Mouse (Mus musculus): Measurements from ENCODE around the gene Cited1. TPM values are rescaled to one million over a fixed set of nuclear protein-coding genes. Genes with fewer than 3 reads are reported as not detected.

Cited1 gene
- total RNA-seq (2021) = 1 to 10 TPM; 3.1 to 3.7 TPM
- long read RNA-seq, experiment 1, partial matches to known transcripts = 0 of 1 reads
- long read RNA-seq, experiment 1, other reads (novel, unspliced or antisense) = 0 of 1 reads
- long read RNA-seq, experiment 2, partial matches to known transcripts = 0 of 2 reads
- long read RNA-seq, experiment 2, other reads (novel, unspliced or antisense) = 0 of 2 reads

DNA sequence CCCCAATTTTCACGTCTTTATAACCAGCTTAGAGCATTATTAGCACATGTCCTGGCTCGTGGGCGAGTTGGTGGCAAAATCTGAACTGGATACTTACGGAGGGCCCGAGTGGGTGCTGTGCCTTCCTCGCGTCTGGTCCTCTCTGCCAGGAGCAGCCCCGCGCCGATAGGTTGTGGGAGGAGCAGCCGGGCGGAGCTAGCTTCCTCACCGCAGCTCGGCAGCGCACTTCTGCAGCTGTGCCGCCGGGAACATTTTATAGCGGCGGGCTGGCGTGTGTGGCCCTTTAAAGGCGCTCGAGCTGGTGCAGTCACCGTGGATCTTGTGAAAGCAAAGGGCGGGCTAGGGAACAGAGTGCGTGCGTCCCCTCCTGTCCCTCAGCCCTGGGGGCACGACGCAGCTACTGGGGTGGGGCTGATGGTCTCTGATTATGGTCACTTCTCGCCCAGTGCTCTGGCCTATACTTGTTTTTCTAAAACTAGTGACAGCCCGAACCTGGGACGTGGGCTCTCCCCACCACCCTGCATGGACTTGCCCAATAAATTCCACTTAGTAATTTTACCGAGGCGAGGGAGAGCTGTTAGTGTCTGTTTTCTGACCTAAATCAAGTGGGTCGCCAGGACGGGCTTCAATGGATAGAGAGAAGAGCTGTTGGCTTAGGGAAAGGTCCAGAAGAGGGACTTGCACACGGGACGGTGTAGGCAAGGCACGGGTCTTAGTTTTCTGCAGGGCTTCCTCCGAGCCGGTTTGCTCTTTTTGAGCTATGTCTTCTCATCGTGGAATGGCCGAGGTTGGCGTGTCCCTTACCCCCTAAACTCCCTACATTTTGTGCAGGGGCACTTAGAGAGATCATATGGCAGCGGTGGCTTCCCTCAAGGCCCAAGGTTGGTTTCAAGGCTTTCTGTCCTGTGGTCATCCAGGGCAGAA is at the start of gene Cited1:
Cited1 (minus strand) TSS at position 245 of the 924 bp plus-strand sequence.
- intact Hi-C loops (cut with DNase I) = loop anchor here (2.0 to 5.0 kb wide), 2 partner anchors 100 to 225 kb away; no protein-coding TSS in a partner anchor
- Histone ChIP-seq H3K4me3 (peak within 1 kb of the TSS; percentile 47), H3K27ac (no peak within 1 kb of the TSS)

DNA sequence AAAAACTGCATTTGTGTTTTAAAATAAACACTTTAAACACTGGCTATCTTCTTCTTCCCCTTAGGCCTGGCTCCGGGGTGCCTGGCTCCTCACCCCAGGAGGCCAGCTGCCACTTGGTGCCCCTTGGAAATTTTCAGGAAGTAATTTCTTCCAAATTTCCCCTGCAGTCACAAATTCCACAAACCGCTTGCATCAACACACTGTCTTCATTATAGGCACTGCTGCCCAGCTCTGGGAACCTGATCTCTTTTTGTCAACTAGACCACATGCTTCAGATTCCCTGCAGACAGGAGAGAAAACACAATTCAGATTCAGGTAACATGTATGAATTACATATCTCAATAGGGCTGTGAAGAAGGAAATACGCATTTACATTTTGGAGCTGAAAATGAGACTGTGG is 32.9 kb upstream of the Cited1 start:
- Histone ChIP-seq H3K27ac (no peak overlapping the region), H3K4me3 (no peak overlapping the region)
- DNase-seq (ENCODE audit: extremely low spot score in 1 of 2, low spot score in 2 of 2) = no peak
- intact Hi-C loops (cut with DNase I) = no loop called here
- TF ChIP-seq CTCF (IDR thresholded peaks at IDR 0.05) = no peak

More for the DNA sequence above, at the start of gene Cited1:
- DNase-seq (ENCODE audit: extremely low spot score in 1 of 2, low spot score in 2 of 2) = peak; percentile 47 to 58
- TF ChIP-seq CTCF (IDR thresholded peaks at IDR 0.05) = no peak

DNA sequence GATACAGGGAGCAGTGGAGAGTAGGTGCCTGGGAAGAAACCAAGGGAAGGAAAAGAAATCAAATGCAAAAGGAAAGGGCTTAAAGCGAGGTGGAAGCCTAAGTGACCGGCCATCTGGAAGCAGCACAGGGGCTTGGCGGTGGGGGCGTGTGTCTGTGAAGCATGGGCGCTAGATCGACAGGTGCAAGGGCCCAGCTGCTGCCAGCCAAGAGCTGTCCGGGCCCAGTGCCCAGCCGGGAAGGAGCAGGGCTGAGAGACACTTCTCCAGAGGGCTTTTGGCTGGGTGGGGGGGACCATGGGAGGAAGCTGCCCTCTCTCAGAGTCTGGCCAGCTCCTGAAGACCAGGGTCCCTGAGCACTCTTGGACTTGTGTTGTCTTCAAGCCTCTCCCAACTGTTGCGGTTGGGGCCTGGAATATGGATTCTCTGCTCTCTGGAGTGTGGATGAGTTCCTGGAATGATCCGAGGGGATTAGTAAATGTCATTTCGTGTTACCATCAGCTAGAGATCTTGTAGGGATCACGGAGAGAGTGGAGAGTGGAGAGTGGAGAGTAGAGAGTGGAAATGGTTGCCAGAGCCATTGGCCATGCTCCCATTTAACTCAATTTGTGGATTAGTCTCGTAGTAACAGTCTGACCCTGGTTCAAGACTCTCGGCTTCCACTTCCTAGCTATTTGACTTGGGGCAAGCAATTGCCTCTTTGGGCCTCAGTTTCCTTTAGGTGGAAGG is 10.8 kb upstream of the Cited1 start:
- no peak overlapping the region for H3K27ac ChIP-seq
- no peak overlapping the region for H3K4me3 ChIP-seq
- no peak for TF ChIP-seq CTCF (IDR thresholded peaks at IDR 0.05)
- intact Hi-C loops (cut with DNase I) = no loop called here
- DNase-seq (ENCODE audit: extremely low spot score in 1 of 2, low spot score in 2 of 2) = no peak

DNA sequence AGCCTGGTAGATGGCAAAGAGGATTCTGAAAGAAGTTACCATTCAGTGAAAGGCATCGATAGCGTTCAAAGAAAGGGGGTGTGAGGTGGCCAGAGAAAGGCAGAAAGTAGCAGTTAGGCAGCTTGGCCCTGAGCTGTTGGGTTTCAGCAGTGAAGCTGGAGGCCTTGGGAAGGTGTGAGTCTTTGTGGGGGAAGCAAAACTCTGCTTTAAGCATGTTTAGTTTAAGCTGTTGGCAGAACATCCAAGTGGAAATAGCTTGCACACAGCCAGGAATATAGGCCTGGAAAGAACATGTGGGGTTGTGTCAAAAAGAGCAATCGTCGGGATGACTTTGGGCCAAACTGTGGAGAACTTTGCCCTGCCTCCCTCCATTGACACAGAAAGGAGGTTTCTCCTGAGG is 7.8 kb upstream of the Cited1 start:
- DNase-seq (ENCODE audit: extremely low spot score in 1 of 2, low spot score in 2 of 2) = no peak
- H3K27ac ChIP-seq = no peak overlapping the region
- intact Hi-C loops (cut with DNase I) = no loop called here
- no peak overlapping the region for H3K4me3 ChIP-seq
- no peak for TF ChIP-seq CTCF (IDR thresholded peaks at IDR 0.05)

DNA sequence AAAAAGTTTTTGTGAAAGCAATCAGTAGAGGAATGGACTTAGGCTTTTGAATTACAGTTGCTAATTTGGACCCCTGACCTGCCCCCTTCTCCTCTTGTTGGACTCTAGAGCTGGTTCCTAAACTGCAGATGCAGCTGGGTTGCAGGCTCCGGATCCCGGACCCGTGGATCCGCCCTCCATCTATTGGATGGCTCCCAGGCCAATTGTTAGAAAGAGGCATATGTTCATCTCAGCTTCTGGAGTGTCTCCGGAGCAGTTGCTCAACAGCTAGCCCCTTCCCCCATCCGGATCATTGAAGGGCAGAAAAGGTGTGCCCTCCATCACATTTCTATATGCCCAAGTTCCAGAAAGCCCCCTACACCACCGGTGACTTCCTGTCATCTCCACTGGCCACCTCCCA is 1.9 kb upstream of the Cited1 start:
- Histone ChIP-seq H3K4me3 (no peak overlapping the region), H3K27ac (no peak overlapping the region)
- intact Hi-C loops (cut with DNase I) = loop anchor here (5.0 kb wide), 1 partner anchor 98 kb away; no protein-coding TSS in a partner anchor
- peak in 1 of 2 experiments; percentile 21 for DNase-seq (ENCODE audit: extremely low spot score in 1 of 2, low spot score in 2 of 2)
- no peak for TF ChIP-seq CTCF (IDR thresholded peaks at IDR 0.05)

DNA sequence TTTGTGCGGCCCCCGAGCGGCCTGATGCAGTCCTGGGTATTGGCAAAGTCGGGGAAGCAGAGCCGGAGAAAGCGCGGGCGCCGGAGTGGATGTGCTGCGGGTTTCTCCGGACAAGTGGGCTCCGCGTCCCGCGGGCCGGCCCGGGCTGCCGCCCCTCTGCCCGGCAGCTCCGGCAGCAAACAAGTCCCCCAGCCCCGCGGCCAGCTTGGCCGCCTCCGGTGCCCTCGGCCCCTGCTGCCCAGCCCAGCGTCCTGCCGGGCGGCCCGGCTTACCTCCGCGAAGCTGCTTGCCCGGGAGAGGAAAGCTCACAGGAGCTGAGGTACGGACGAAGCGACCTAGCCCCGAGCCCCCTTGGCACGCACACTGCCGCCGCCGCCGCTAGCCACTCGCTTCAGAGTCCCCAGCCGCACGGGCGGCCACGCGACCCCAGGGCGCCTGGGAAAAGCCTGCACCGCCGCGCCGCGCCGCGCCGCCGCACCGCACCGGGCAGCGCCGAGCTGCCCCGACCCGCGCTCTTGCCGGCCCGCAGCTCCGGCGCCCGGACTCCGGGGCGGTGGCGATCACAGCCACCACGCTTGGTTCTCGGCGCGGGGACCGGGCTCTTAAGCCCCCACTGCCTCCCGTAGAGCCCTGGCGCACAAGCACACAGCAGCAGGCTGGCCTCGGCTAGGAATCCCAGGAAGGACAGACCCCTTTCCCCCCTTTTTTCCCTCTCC is 602 bp downstream of the Cited1 start:
- no peak overlapping the region for H3K27ac ChIP-seq
- TF ChIP-seq CTCF (IDR thresholded peaks at IDR 0.05) = no peak
- H3K4me3 ChIP-seq = peak overlapping the region; percentile 47
- DNase-seq (ENCODE audit: extremely low spot score in 1 of 2, low spot score in 2 of 2) = peak in 1 of 2 experiments; percentile 25
- intact Hi-C loops (cut with DNase I) = loop anchor here (2.0 to 5.0 kb wide), 2 partner anchors 101 to 225 kb away; no protein-coding TSS in a partner anchor

DNA sequence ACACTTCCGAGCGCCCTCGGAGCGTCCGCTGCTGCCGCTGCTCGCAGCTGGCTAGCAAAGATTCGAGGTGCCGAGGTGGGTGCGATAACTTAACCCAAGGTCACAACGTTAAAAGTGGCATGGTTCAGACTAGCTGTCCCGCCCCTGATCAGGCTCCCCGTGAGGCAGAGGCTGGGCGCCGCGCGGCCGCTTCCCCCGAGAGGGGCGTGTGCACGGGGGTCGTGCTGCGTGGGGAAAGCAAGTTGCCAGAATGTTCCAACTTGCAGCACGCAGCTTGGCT is 1.1 kb downstream of the Cited1 start:
- DNase-seq (ENCODE audit: extremely low spot score in 1 of 2, low spot score in 2 of 2) = no peak
- no peak overlapping the region for H3K27ac ChIP-seq
- H3K4me3 ChIP-seq = peak overlapping the region; percentile 47
- intact Hi-C loops (cut with DNase I) = loop anchor here (2.0 to 5.0 kb wide), 2 partner anchors 101 to 226 kb away; no protein-coding TSS in a partner anchor
- no peak for TF ChIP-seq CTCF (IDR thresholded peaks at IDR 0.05)

DNA sequence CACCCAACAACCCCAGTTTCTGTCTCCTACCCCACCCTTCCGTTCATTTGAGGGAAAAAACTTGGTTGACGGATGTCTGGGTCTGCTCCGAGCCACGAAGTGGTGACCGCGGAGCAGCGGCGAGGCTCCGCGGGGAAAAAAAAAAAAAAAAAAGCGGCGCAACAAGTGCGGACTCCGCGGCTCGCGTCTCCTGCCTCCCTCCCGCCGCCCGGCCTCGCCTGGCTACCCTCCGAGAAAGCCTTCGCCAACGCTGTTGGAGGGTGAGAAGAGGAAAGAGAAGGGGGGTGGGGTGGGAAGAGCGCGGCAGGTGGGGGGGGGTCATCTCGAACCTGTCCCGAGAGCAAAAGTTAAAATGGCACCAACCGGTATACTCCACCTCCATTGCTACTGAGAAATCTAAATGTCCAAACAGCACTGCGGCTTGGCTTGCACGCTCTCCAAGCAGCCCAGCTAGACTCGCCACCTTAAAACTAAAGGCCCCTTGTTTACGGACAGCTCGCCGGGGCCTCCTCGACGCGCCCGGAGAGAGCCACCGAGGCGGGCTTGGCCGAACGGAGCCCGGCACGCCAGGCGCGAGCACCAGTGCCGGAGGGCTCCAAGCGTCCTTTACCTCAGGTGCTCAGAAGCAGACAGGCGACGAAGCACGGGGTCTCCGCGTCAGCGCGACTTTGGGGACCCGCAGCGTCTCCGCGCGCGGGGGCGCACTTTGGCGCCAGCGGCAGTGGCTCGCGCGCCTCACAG is 1.7 kb downstream of the Cited1 start:
- intact Hi-C loops (cut with DNase I) = loop anchor here (2.0 to 5.0 kb wide), 2 partner anchors 102 to 226 kb away; no protein-coding TSS in a partner anchor
- Histone ChIP-seq H3K4me3 (peak overlapping the region; percentile 47), H3K27ac (no peak overlapping the region)
- no peak for DNase-seq (ENCODE audit: extremely low spot score in 1 of 2, low spot score in 2 of 2)
- TF ChIP-seq CTCF (IDR thresholded peaks at IDR 0.05) = no peak

DNA sequence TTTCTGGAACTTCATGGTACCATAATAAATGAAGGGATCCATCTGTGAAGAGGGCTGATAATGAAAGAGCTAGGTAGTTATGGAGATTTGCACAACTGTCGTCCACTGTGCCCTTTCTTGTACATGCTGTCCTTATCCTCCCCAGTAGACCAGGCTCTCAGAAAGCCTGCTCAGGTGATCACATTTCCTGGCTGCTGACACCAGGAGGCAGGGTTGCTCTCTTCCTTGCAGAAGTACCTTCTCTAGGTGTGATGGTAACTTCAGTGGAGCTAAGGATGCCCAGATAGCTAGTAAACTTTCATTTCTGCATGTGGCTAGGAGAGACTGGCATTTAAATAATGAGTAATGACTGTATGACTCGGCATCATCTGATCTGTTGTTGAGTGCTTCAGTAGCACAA is 7.6 kb downstream of the Cited1 start:
- no peak for DNase-seq (ENCODE audit: extremely low spot score in 1 of 2, low spot score in 2 of 2)
- intact Hi-C loops (cut with DNase I) = no loop called here
- no peak overlapping the region for H3K27ac ChIP-seq
- no peak for TF ChIP-seq CTCF (IDR thresholded peaks at IDR 0.05)
- H3K4me3 ChIP-seq = no peak overlapping the region

DNA sequence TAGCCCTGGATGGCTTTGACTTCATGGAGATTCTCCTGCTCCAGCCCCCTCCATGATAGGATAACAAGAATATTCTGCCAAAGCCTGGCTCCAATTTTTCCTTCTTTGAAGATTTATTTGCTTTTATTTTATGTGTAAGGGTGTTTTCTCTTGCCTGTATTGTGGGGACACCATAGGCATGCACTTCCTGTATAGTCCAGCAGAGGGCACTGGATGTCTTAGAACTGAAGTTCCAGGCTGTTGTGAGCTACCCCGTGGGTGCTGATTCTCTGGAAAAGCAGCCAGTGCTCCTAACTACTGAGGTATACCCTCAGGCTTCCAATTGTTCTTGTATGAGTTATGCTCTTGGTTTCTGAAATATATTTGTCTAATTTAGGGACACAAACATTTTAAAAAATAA is 32.9 kb downstream of the Cited1 start:
- intact Hi-C loops (cut with DNase I) = loop anchor here (2.0 kb wide), 1 partner anchor 258 kb away; no protein-coding TSS in a partner anchor
- DNase-seq (ENCODE audit: extremely low spot score in 1 of 2, low spot score in 2 of 2) = peak in 1 of 2 experiments; percentile 33
- Histone ChIP-seq H3K4me3 (no peak overlapping the region), H3K27ac (no peak overlapping the region)
- TF ChIP-seq CTCF (IDR thresholded peaks at IDR 0.05) = peak; percentile 65
